Mouse (Mus musculus) CD4-positive, CD25-positive, alpha-beta regulatory T cell, adult 2 months (primary cell): ENCODE data around the gene Sspn.

Experiments used
- DNase-seq: peaks from one replicate; pipeline ENCODE4 v3.0.0-alpha.2; 2012; ENCODE audit warnings: low read depth, low spot score

The Sspn gene

DNA sequence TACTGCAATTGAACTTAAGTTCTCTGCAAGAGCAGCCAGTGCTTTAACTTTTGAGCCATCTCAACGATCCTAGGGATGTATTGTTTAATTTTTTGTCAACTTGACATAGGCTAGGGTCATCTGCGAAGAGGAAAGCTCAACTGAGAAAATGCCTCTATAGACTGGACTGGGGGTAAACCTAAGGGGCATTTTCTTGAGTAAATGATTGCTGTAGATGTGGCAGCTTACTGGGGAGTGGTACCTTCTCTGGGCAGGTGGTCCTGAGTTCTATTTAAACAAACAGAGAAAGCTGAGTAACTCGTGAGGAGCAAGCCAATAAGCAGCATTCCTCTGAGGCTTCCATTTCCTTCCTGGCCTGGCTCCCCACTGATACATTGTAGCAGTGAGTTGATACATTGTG, at the start of gene Sspn:
Gene Sspn, plus strand, starts transcription at position 301 of the 400 bp plus-strand sequence.
- no peak for DNase-seq

DNA sequence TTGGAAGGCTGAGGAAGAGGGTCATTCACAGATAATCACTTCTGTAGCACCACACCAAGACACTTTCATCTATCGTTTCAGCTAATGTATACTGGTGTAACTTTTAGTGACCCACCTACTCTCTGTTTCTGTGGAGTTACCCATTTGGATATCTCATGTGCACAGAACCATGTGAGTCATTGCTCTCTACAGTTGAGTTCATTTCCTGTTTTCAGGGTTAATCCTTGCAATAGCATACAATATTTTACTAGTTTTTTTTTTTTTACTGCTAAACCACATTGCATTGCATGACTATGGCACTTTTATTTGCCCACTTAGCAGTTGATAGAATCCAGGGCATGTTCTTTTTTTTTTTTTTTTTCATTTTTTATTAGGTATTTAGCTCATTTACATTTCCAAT, 48.4 kb upstream of the Sspn start:
- DNase-seq: peak; percentile 24

DNA sequence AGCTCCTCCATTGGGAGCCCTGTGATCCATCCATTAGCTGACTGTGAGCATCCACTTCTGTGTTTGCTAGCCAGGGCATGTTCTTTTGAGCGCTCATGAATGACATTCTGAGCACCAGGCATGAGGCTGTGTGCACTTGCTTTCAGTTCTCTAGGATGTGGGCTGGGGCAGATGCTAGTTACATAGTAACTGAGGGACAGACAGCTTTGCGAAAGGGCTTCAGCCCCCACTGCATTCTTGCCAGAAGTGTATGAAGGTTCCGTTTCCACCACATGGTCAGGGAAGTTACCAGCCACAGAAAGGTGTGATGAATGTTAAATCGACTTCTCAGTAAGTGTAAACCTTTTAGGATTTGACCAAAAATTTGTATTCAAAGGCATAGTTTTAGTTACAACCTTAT, 47.8 kb upstream of the Sspn start:
- DNase-seq: peak; percentile 8

DNA sequence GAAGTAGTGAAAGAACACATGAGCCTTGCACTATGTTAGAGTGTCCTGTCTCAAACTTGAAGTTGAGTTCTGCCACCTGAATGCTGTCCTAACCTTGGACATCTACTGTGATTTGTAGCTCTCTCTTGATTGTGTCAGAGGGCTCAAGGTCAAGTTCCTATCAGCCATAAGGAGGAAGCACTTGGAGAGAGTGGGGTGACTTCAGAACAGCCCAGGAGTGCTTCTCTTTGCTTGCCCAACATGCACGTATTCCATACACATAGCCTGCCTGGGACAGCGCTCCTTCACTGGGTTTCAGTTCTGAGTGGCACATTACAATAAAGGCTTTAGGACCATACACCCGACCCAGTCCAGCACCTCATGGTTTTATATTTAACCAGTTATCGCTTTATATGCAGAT, 46.4 kb upstream of the Sspn start:
- no peak for DNase-seq

DNA sequence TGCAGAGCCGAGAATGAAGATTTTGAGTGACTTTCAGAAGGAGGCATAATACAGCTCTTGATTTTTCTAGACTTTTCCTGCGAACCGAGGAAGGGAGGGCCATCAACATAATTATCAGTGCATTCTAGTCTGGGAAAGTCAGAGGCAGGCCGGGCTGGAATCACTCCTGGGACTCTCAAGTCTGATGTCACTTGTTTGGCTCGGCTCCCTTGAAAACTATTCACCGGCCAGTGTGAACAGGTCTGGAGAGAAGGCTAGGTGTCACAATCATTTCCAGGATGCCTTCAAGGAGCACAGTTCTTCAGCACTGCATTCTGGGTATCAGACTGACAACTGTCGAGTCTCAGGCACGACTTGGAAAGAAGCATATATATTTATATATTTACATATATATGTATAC, 45.2 kb upstream of the Sspn start:
- no peak for DNase-seq

DNA sequence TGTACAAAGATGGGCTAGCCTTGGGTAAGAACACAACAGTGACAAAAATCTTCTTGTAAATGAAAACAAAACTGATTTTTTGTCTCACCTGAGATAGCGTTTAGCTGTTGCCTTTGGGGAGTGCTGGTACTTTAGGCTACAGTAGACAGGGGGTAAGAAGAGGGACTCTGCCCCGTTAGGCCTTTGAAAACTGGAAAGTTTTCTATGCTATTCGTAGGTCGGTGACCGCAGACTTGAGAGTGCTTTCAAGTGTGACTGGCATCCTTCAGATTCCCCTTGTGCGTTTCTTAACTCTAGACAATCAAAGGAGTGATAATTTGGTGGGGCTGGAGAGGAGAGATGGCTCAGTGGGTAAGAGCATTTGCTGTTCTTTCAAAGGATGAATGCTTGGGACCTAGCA, 43.7 kb upstream of the Sspn start:
- no peak for DNase-seq

DNA sequence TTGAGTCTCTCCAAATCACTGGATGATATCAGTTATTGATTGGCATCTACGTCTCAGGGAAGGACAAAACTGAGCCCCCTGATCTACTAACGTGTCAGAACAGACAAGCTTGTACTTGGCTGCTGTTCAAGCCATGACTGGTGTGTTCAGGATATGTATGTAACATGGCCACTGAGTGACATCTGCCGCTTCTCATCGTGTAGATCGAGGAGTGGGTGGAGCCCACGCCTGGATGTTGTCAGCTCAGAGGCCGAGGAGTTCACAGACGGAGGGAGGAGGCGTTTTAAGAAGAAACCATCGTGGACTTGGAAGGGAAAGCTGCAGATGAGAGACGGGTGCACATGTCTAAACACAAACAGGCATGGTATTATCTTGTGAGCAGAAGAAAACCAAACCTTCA, 39.5 kb upstream of the Sspn start:
- no peak for DNase-seq

DNA sequence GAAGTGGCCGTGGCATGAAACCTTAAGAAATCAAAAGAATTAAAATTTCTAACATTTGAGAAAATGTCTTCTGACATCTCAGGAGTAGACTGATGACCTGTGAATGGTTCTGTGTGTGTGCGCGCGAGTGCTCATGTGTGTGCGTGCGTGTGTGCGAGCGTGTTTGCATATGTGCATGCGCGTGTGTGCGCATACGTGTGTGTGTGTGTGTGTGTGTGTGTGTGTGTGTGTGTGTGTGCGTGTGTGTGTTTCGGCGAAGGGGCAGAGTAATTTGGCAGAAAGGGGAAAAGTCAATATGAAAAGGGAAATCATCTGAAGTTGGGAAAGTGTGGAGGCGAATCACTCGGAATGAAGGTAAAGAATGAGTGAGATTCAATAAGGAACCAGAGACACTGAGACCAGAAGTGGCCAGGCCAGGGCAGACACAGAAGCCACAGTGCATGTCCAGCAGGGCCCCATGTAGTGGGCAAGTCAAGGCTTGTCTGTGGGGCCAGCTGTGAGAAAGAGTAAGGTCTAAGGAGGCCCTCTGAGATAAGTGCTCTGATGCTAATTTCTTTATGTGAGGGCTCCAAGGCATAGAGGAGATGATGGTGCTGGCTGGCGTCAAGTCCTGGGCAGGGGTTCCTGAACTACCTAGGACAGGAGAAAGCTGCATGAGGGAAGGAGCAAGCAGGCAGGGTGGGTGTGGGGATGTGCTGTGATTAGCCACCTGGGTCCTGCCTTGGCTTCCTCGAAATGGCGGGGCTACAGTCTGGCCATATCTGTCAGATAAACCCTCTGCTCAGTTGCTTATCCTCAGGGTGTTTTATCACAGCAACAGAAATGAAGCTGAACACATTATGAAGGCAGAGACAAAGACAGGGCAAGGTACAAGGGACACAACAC, 38.8 kb upstream of the Sspn start:
- no peak for DNase-seq

DNA sequence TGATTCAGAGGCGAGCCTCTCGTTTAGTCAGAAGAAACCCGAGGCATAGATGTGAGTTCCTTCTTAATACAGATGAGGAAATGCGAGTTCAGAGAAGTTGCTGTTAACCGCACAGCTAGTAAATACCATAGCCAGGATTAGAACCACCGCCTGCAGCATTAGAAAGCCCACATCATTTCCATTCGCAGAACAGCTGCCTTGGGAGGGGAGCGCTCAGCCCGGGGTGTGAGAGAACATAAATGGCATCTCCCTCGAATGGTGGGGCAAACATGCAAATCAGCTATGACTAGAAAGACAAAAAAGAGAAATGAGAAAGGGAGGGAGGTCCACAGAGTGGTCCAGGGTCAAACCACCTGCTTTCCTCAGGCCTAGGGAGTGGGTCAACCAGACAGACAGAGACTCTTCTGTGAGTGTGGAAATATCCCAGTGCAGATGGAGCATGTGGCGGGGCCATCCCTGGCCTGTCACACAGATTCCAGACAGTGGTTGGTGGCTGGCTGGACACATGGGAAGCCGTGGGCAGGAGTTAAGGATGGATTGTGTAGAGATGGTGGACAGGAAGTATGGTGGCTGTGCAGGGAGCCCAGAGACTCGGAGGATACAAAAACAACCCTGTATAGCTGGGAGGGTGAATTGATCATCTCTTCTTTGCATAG, 37.9 kb upstream of the Sspn start:
- DNase-seq: peak; percentile 9

DNA sequence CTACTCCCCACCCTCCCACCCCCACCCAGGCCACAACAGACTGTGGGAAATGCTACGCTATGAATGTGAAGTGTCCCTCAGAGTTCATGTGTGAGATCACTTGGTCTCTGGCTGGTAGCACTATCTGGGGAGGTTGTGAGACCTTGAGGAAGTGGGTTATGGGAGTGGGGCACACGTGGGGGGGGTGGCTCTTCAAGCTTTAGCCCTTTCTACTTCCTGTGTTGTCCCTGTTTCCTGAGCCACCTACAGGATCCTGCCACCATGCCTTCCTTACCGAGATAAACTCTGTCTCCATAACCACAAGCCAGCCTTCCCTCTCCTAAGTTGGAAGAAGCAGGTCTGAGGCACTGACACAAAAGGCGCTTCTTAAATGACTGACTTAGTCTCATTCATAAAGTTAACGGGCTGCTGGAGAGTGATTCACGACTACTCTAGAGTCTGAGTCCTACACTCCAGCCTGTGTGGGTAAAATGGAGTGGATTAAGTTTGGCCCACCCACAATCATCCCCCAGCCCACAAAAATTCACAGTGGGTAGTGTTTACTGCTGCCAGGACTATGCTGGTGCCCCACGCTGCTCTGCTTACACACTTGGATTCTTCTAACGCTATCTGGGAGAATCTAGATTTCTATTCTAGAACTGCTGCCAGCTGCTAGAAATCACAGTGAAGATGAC, 36.6 kb upstream of the Sspn start:
- peak; percentile 49 for DNase-seq

DNA sequence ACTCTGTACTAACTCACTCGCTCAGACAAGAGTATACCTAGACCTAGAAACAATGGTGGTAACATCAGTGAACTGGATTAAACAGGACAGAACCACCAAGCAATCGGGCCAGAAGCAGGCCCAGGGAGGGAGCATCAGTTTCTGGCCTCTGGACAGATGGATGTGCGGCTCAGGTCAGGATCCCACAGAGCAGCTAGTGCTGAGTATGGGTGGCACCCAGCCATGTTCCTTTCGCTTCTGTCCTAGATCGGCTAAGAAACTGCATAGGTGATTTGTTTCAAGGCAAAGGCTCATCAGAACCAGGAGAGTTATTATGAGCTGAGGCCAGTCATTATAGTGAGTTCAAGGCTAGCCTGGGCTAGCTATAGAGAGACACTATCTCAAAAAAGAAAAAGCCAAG, 27.3 kb upstream of the Sspn start:
- no peak for DNase-seq

DNA sequence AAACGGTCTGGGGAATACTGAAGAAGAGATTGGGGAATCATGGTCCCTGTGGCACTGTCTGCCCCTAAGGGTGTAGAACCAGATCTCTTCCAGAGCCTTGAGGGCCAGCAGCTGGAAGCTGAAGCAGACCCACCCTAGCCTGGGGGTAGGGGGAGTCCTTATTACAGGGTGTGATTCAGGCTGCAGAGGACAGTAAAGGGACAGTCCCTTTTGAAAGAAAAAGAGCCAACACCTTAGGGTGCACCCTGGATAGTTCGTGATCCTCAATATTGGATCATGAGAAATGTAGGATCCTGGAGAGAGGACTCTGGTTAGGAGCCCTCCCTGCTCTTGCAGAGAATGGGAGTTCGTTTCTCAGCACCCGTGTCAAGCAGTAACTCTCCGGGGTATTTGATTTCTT, 26.8 kb upstream of the Sspn start:
- DNase-seq: no peak

DNA sequence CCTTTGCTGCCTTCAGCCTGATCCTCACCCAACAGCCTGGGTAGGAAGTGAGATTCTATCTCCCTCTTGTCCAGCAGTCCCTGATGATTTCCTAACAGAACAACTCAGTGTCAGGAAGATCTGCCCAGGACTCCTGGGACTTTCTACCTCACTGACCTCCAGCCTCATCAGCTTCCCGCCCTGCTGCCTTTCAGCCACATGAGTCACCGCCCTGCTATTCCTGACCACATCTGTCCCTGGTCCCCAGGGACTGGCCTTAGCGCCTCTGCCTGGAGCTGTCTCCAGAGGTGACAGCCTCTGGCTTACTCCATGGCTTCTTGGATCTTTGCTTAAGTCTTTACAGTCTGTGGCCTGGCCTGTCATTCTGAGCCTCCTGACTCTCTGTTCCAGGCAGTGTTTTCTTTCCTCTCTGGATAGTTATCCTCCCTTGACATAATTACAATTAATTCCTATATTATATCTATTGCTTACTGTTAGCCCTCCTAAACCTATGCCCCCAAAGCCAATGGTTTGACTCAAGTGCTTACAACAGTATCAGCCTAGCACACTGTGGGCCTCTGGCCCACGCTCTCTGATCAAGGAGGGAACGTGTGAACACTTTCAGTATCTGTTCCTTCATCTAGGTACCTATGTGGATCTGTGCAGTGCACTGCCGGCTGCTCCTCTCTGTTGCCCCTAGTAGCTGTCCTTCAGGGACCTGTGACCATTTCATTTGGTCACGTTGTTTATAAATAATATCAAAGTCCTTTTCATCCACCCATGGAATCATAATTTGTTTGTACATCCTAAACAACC, 25.1 kb upstream of the Sspn start:
- no peak for DNase-seq

DNA sequence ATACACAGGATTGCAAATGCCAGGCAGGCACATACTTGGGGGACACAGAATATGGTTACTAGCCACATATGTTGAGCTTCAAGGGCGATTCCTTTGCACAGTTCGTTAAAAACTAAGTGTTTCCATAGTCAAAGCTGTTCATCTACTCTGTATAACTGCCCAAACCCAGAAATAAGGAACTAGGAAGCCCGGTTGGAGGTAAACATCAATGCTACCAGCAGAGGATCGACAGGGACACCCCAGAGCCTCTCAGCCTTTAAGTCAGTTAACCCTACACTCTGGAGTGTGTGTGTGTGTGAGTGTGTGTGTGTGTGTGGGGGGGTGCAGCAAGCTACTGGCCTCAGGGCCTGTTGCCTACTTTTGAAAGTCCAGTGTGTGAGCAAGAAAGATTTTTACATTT, 21.5 kb upstream of the Sspn start:
- DNase-seq: no peak

DNA sequence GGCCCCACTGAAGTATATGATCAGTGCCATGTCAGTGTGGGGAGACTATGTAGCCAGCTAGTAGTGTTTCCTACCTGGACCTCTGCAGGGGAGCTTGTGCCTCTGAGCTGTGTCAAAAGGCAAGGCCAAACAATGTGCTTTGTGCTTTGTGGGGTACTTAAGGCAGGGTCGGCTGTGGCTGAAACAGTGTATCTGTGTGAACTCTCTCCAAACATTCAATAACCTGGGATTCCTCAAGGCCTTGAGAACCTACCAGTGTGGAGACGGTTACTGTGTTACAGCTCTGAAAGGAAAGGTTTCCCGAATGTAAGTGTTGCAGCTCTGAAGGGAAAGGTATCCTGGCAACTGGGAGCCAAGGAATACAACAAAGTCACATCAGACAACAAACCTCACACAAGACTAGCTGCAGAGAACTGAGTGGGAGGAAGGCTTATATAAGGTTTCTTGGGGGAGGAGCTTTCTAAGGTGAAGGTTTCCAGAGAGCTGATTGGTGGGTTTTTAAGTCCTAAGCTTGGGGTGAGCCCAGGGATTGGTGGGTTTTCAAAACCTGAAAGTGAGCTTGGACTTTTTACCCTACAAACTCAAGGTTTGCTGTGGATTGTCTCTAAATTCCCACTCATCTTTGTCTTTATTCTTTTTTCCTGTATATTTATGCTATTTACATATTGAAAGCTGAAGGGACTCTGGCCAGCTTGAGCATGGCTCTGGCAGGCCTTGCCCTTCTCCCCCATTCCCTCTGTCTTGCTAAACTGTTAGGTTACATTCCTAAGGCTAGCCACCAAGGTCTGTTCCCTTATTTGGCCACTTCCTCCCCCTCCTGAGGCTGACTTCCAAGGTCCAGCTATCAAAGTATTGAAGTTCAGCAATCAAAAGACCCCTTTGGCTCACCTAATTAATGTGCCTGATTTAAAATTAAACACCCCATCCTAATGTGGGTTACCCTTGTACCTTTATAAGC, 20.7 kb upstream of the Sspn start:
- DNase-seq: no peak

DNA sequence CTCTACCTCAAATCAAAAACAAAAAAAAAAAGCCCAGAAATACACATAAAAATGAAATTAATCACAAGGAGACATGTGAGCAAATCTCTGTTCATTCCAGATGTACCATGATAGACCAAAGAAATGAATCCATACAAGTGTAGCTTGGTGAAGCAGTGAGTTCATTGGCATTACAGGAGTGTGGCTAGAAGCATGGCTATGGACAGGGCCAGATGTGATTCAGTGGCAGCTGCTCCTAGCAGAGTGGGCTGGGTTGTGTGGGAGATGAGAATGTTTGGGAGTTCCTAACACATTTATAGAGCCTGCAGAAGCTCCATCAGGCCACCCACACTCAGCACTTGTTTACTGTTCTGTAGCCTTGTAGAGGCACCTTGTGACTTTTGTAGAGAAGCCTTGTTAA, 19.2 kb upstream of the Sspn start:
- no peak for DNase-seq

DNA sequence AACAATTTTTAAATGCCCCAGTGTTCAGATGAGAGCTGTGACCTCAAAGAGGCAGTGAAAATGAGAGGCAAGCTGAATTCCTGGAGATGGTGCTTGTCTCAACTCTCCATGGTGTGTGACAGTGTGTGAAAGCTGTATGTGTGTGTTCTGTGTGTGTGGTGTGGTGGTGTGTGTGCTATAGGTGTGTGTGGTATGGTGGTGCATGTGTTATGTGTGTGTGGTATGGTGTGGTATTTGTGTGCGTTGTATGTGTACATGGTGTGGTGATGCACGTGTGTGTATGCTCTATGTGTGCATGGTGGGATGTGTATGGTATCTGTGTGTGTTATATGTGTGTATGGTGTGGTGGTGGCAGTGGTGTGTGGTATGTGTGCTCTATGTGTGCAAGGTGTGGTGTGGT, 16.0 kb upstream of the Sspn start:
- DNase-seq: no peak

DNA sequence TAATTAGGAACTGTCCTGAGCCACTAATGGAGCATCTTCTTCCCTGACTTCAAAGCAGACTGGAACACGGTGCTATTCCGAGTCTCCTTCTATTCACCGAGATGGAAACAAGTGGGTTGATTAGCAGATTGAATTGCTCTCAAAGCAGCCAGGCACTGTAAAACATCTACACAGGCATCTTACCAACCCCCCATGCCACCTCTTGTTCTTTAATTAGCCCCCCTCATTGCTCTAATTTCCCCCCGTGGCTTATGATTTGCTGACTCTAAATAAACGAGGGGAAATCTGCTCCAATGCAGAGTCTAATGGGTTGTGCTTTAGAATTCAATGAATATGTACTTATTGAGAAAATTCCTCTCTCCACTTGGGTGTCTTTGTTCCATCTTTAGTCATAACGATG, 15.0 kb upstream of the Sspn start:
- no peak for DNase-seq

DNA sequence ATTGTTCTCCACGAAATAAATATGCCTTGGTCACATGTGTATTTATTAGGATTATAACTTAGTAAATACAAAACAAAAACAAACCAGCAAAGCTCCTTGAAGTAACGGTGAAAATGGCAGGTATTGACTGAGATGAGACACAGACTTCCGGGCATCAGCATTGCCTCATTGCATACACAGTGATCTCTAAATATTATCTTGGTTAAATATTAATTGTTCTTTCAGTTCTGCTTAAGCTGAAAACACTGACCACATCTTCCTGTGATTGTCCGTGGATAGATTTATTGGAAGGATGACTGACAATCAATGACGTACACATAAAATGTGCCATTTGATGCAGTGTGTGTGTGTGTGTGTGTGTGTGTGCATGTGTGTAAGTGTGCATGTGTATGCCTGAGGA, 13.2 kb upstream of the Sspn start:
- no peak for DNase-seq

DNA sequence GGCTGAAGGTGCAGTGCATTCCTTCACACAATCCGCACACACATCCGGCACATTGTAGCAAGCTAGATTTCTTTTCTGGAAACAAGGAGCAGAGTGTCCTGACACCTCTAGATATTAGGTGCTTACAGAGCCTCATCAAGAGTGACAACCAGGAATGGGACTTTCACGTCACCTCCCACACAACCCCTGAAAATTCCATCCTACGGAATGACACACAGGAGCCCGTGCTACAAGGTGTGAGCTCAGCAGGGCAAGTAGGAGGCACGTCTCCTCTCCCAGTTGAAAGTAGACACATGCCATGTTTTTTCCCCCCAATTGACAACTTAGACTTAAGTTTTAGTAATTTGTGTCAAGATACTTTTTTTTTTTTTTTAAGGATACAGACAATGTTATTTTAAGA, 7.8 kb upstream of the Sspn start:
- DNase-seq: no peak
